Mouse (Mus musculus) liver, embryonic 16.5 days (tissue): Measurements from ENCODE around the gene Cfap54. TPM values are rescaled to one million over a fixed set of nuclear protein-coding genes. Genes with fewer than 3 reads are reported as not detected.

ENCODE experiments used
- ATAC-seq: fragments of 200-750 bp; cut with Nextera tagmentation; 2 replicates; pipeline ENCODE4 v1.8.0; 2017; ENCODE audit warnings: low read depth, mild to moderate bottlenecking, moderate number of reproducible peaks, moderate library complexity
- H3K27ac ChIP-seq: fragments of 300-500 bp; sonication (generic); 2 replicates; pipeline ENCODE4 v1.5.1; 2014; ENCODE audit warnings: mild to moderate bottlenecking, low read length
- H3K27me3 ChIP-seq: fragments of 300-500 bp; sonication (generic); 2 replicates; pipeline ENCODE4 v1.6.1; 2014; ENCODE audit warnings: low read depth, low read length, mixed read lengths; ENCODE audit not compliant: control insufficient read depth, insufficient read depth
- H3K36me3 ChIP-seq: fragments of 300-500 bp; sonication (generic); 2 replicates; pipeline ENCODE4 v1.6.1; 2014; ENCODE audit warnings: mild to moderate bottlenecking; ENCODE audit not compliant: control insufficient read depth, insufficient read depth
- H3K4me1 ChIP-seq: fragments of 300-500 bp; sonication (generic); 2 replicates; pipeline ENCODE4 v1.6.1; 2014; ENCODE audit warnings: low read depth, low read length, mixed read lengths; ENCODE audit not compliant: control insufficient read depth
- H3K4me2 ChIP-seq: fragments of 300-500 bp; sonication (generic); 2 replicates; pipeline ENCODE4 v1.6.1; 2014; ENCODE audit warnings: low read depth, low read length, mixed read lengths
- H3K4me3 ChIP-seq: fragments of 300-500 bp; sonication (generic); 2 replicates; pipeline ENCODE4 v1.5.1; 2014; ENCODE audit warnings: low read depth, mild to moderate bottlenecking, low read length
- H3K9ac ChIP-seq: fragments of 300-500 bp; sonication (generic); 2 replicates; pipeline ENCODE4 v1.6.1; 2014; ENCODE audit warnings: low read depth, low read length
- H3K9me3 ChIP-seq: fragments of 300-500 bp; sonication (generic); replicated peaks from 2 replicates; pipeline ENCODE4 v1.6.1; 2016; ENCODE audit warnings: low read length; ENCODE audit not compliant: control insufficient read depth
- WGBS: fragments of 180-500 bp; shearing (Covaris S2); extraction: QIAGEN DNeasy Blood & Tissue Kit; methylation state at CpG from one replicate; pipeline ENCODE4 v1.1.7; 2014; ENCODE audit not compliant: insufficient replicate concordance; 5-methylcytosine and 5-hydroxymethylcytosine counted together
- polyA plus RNA-seq: library from polyadenylated mRNA; unstranded; fragments of >200 nt; fragmentation: Nextera tagmentation; extraction: Ambion mirVana; gene quantifications from 2 replicates; pipeline ENCODE4 v1.2.1, GENCODE M21; 2015

Cfap54 gene
- polyA plus RNA-seq, 1 experiment from 2014 or later: not detected

DNA sequence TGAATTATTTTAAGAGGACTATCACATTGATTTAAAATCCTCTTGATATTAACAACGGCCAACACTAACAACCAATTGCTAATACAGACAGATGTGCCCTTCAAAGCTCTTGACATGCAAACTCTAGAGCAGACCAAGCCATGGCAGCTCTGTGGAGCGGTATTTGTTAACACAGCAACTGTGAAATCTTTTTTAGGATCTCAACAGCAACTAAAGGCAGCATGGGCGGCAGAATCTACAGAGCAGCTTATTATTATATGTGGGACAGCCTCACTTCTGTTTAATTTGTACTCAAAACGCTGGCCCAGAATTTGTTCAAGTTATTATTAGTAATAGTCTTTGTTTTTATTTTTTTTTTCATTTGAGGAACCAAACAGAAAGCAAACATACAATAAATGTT, 28.1 kb downstream of the Cfap54 start:
- H3K27ac ChIP-seq: no peak overlapping the region
- 59% methylated on average over 4 of the region's 4 CpGs for WGBS

GRCm38 (mm10) chr10:93051016-93051726, 30.2 kb downstream of the Cfap54 start:
- no peaks in the 10 kb centered on the region for H3K27me3 ChIP-seq
- 26% methylated on average over 13 of the region's 13 CpGs for WGBS
- H3K9me3 ChIP-seq: no peaks in the 10 kb centered on the region
- H3K27ac ChIP-seq: no peak overlapping the region
- no peaks in the 10 kb centered on the region for H3K36me3 ChIP-seq
- H3K4me1 ChIP-seq: peaks cover 2% of the 10 kb centered on the region; the same call in 1 of the 2 replicates
- no peak overlapping the region for H3K4me3 ChIP-seq
- H3K9ac ChIP-seq: no peak overlapping the region; the same call in 1 of the 2 replicates
- peak overlapping the region; percentile 28; the same call in 1 of the 2 replicates for H3K4me2 ChIP-seq
- ATAC-seq: no peak

More for the DNA sequence above, 28.1 kb downstream of the Cfap54 start:
- no peaks in the 10 kb centered on the region for H3K36me3 ChIP-seq
- H3K4me2 ChIP-seq: no peak overlapping the region
- no peak for ATAC-seq
- no peaks in the 10 kb centered on the region for H3K27me3 ChIP-seq
- no peaks in the 10 kb centered on the region for H3K9me3 ChIP-seq
- no peak overlapping the region for H3K4me3 ChIP-seq
- H3K4me1 ChIP-seq: peaks cover 2% of the 10 kb centered on the region; the same call in 1 of the 2 replicates
- no peak overlapping the region for H3K9ac ChIP-seq

- no peaks in the 10 kb centered on the region for H3K9me3 ChIP-seq
- no peaks in the 10 kb centered on the region for H3K27me3 ChIP-seq
- peaks cover 2% of the 10 kb centered on the region; the same call in 1 of the 2 replicates for H3K4me1 ChIP-seq
- H3K27ac ChIP-seq: no peak overlapping the region
- no peaks in the 10 kb centered on the region for H3K36me3 ChIP-seq
- H3K4me2 ChIP-seq: no peak overlapping the region
- no peak for ATAC-seq
- H3K9ac ChIP-seq: no peak overlapping the region
- no peak overlapping the region for H3K4me3 ChIP-seq
- WGBS: 48% methylated on average over 3 of the region's 3 CpGs
Measured at GRCm38 (mm10) chr10:93050571-93050970, 30.8 kb downstream of the Cfap54 start.

DNA sequence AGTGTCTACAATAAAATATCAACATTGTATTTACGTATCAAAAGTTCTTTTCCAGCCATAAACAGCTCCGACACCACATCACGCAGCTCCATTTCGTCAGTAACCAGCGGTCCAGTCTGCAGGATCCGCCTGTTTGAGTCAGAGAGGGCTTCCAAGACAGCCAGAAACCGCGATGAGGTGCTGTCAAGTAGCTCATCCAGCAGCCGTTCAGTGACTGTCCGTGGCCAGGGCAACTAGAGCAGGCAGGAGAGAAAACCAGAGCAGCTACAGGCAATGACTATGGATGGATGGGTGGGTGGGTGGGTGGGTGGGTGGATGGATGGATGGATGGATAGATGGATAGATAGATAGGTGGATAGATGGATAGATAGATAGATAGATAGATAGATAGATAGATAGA, 38.2 kb downstream of the Cfap54 start:
- no peaks in the 10 kb centered on the region for H3K4me1 ChIP-seq
- no peak overlapping the region for H3K4me3 ChIP-seq
- ATAC-seq: no peak
- H3K27ac ChIP-seq: no peak overlapping the region
- no peak overlapping the region for H3K9ac ChIP-seq
- H3K27me3 ChIP-seq: no peaks in the 10 kb centered on the region
- no peak overlapping the region for H3K4me2 ChIP-seq
- H3K9me3 ChIP-seq: no peaks in the 10 kb centered on the region
- H3K36me3 ChIP-seq: no peaks in the 10 kb centered on the region
- 74% methylated on average over 10 of the region's 10 CpGs for WGBS

- H3K4me3 ChIP-seq: no peak overlapping the region
- no peaks in the 10 kb centered on the region for H3K4me1 ChIP-seq
- no peak overlapping the region for H3K9ac ChIP-seq
- H3K27ac ChIP-seq: no peak overlapping the region
- no peaks in the 10 kb centered on the region for H3K9me3 ChIP-seq
- no peaks in the 10 kb centered on the region for H3K36me3 ChIP-seq
- 60% methylated on average over 3 of the region's 3 CpGs for WGBS
- ATAC-seq: no peak
- no peaks in the 10 kb centered on the region for H3K27me3 ChIP-seq
- H3K4me2 ChIP-seq: no peak overlapping the region
Measured at GRCm38 (mm10) chr10:93041850-93042249, 39.6 kb downstream of the Cfap54 start.

DNA sequence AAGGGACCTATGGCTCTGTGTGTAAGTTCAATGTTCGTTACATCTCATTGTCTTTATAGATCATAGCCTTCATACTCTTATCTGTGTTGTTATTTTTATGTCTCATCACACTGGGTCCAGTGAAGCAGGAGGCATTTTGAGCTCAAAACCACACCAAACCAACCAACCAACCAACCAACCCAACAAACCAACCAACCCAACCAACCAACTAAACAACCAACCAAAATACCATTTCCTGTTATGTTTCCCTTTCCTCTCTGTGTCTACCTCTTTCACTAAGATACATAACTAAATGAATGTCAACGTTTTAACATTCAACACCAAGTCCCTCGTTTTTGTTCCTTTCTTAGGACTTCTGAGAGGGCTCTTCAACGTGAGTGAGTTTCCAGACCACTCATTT, 40.0 kb downstream of the Cfap54 start:
- no peaks in the 10 kb centered on the region for H3K4me1 ChIP-seq
- H3K27ac ChIP-seq: no peak overlapping the region
- H3K27me3 ChIP-seq: no peaks in the 10 kb centered on the region
- H3K36me3 ChIP-seq: no peaks in the 10 kb centered on the region
- H3K4me3 ChIP-seq: no peak overlapping the region
- no peak overlapping the region for H3K9ac ChIP-seq
- no peak overlapping the region for H3K4me2 ChIP-seq
- 39% methylated on average over 4 of the region's 4 CpGs for WGBS
- no peak for ATAC-seq
- no peaks in the 10 kb centered on the region for H3K9me3 ChIP-seq

DNA sequence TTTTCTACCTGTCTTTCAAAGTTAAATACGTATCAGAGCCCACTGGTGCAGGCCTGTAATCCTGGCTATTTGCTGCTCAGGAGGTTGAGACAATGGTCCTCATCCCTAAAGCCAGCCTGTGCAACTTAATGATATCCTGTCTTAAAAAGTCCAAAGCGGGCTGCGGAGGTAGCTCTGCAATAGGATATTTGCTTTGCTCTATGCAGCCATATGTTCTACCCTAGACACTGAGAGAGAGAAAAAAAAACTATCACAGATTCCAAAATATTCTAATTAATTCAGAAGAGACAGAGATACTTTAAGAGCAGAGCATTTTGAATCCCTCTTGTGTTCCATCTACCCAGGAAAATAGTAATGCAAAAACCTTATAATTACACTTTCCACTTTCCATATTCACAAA, 44.9 kb downstream of the Cfap54 start:
- 76% methylated on average over 3 of the region's 3 CpGs for WGBS
- H3K4me2 ChIP-seq: no peak overlapping the region
- H3K4me3 ChIP-seq: no peak overlapping the region
- no peak for ATAC-seq
- no peaks in the 10 kb centered on the region for H3K36me3 ChIP-seq
- no peaks in the 10 kb centered on the region for H3K4me1 ChIP-seq
- H3K27ac ChIP-seq: no peak overlapping the region
- no peaks in the 10 kb centered on the region for H3K9me3 ChIP-seq
- H3K9ac ChIP-seq: no peak overlapping the region
- no peaks in the 10 kb centered on the region for H3K27me3 ChIP-seq

DNA sequence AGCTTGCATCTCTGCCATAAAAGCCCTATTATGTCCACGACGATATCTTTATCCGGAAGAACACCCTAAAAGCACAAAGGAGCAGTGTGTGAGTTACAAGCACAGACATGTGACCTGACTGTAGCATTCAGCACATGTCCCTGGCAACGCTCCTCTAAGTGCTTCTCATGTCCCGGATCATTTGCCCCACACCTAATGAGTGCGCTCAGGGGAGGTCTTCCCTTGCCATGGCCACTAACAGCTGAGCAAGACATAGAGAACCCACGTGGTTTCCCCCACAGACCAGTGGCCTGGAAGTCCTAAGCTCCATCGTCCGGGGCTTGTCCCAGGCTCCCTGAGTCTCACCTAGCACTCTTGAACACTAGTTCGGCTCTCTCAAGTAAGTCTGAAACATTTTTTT, 45.9 kb downstream of the Cfap54 start:
- no peak for ATAC-seq

DNA sequence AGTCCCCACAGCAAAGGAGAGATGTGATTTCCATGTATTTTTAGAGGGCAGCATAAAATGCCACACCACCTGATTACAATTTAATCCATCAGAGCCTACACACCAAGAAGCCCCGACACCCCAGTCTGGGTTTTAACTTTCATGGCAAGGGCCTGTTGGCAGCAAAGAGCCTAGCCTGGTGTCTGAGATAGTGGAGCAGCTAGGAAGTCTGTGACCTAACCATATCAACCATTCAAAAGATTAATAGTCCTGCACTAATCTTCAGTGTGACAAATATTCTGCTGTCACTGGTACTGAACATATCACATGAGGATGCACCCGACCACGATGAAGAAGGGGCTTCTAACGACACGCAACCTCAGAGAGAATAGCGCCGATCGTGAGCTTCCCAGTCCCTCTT, 58.1 kb downstream of the Cfap54 start:
- WGBS: 12% methylated on average over 8 of the region's 8 CpGs
- no peaks in the 10 kb centered on the region for H3K27me3 ChIP-seq
- H3K4me1 ChIP-seq: no peaks in the 10 kb centered on the region
- no peak overlapping the region for H3K27ac ChIP-seq
- no peak overlapping the region for H3K4me2 ChIP-seq
- H3K9me3 ChIP-seq: no peaks in the 10 kb centered on the region
- no peak overlapping the region for H3K9ac ChIP-seq
- no peaks in the 10 kb centered on the region for H3K36me3 ChIP-seq
- ATAC-seq: no peak
- no peak overlapping the region for H3K4me3 ChIP-seq

More for the DNA sequence above, 45.9 kb downstream of the Cfap54 start:
- H3K4me1 ChIP-seq: no peaks in the 10 kb centered on the region
- no peaks in the 10 kb centered on the region for H3K27me3 ChIP-seq
- no peaks in the 10 kb centered on the region for H3K9me3 ChIP-seq
- no peak overlapping the region for H3K27ac ChIP-seq
- no peaks in the 10 kb centered on the region for H3K36me3 ChIP-seq
- 59% methylated on average over 10 of the region's 10 CpGs for WGBS
- H3K4me3 ChIP-seq: no peak overlapping the region
- no peak overlapping the region for H3K4me2 ChIP-seq
- no peak overlapping the region for H3K9ac ChIP-seq
